Mouse (Mus musculus) myocyte (in vitro differentiated cells): ENCODE results near the gene Cdca3. TPM values are rescaled to one million over a fixed set of nuclear protein-coding genes. Genes with fewer than 3 reads are reported as not detected.

Source experiments
- H3K27me3 ChIP-seq: one replicate; pipeline ENCODE4 v1.6.1; 2011; ENCODE audit not compliant: control insufficient read depth, insufficient read depth, insufficient read length
- H3K36me3 ChIP-seq: one replicate; pipeline ENCODE4 v1.6.1; 2011; ENCODE audit not compliant: control insufficient read depth, insufficient read depth
- H3K4me2 ChIP-seq: one replicate; pipeline ENCODE4 v1.6.1; 2011; ENCODE audit warnings: low read depth, control low read depth
- H3K4me3 ChIP-seq: one replicate; pipeline ENCODE4 v1.5.1; 2011; ENCODE audit warnings: mild to moderate bottlenecking, control low read depth, moderate library complexity
- H3K79me2 ChIP-seq: one replicate; pipeline ENCODE4 v1.6.1; 2011; ENCODE audit not compliant: control insufficient read depth, insufficient read depth
- H3ac ChIP-seq: one replicate; pipeline ENCODE4 v1.6.1; 2011; ENCODE audit not compliant: control insufficient read depth, insufficient read length
- CEBPB ChIP-seq: IDR thresholded peaks from 2 replicates; pipeline ENCODE4 v1.6.1; 2011; ENCODE audit warnings: mild to moderate bottlenecking, moderate library complexity; ENCODE audit not compliant: poor library complexity, insufficient read depth, severe bottlenecking
- E2F4 ChIP-seq: IDR thresholded peaks from one replicate; pipeline ENCODE4 v1.6.1; 2011; ENCODE audit warnings: mild to moderate bottlenecking, control low read depth, moderate library complexity; ENCODE audit not compliant: insufficient read depth
- MAX ChIP-seq: IDR thresholded peaks from one replicate; pipeline ENCODE4 v1.6.1; 2011; ENCODE audit warnings: low read depth, mild to moderate bottlenecking, control low read depth
- MYOD1 ChIP-seq, 3 experiments: IDR thresholded peaks; one replicate each; pipeline ENCODE4 v1.6.1; 2011; ENCODE audit warnings: control low read depth in 2 of 3, low read depth in 2 of 3, mild to moderate bottlenecking in 2 of 3, moderate library complexity in 1 of 3; ENCODE audit not compliant: insufficient read length in 2 of 3, control insufficient read depth in 1 of 3
- MYOG ChIP-seq, 3 experiments: IDR thresholded peaks; one replicate each; pipeline ENCODE4 v1.6.1; 2011; ENCODE audit warnings: control low read depth in 2 of 3, low read depth in 2 of 3, mild to moderate bottlenecking in 2 of 3; ENCODE audit not compliant: insufficient read length in 2 of 3, control insufficient read depth in 1 of 3, insufficient read depth in 1 of 3
- POLR2A ChIP-seq: IDR thresholded peaks from one replicate; pipeline ENCODE4 v1.6.1; 2011; ENCODE audit warnings: low read depth, mild to moderate bottlenecking, control low read depth, moderate library complexity; ENCODE audit not compliant: insufficient read length
- POLR2AphosphoS2 ChIP-seq: IDR thresholded peaks from one replicate; pipeline ENCODE4 v1.6.1; 2011; ENCODE audit warnings: low read depth, control low read depth; ENCODE audit not compliant: insufficient read length
- REST ChIP-seq: IDR thresholded peaks from one replicate; pipeline ENCODE4 v1.6.1; 2011; ENCODE audit warnings: mild to moderate bottlenecking, control low read depth, moderate library complexity; ENCODE audit not compliant: insufficient read depth, insufficient read length
- SRF ChIP-seq: IDR thresholded peaks from one replicate; pipeline ENCODE4 v1.6.1; 2011; ENCODE audit warnings: low read depth; ENCODE audit not compliant: control insufficient read depth, insufficient read length
- TCF12 ChIP-seq: IDR thresholded peaks from one replicate; pipeline ENCODE4 v1.6.1; 2011; ENCODE audit warnings: mild to moderate bottlenecking, control low read depth; ENCODE audit not compliant: poor library complexity, insufficient read depth, severe bottlenecking
- TCF3 ChIP-seq: IDR thresholded peaks from one replicate; pipeline ENCODE4 v1.6.1; 2011; ENCODE audit warnings: low read depth, control low read depth; ENCODE audit not compliant: insufficient read length
- USF1 ChIP-seq: IDR thresholded peaks from one replicate; pipeline ENCODE4 v1.6.1; 2011; ENCODE audit warnings: low read depth, mild to moderate bottlenecking, control low read depth, moderate library complexity
- polyA plus RNA-seq: library from polyadenylated mRNA; unstranded; fragments of >200 nt; fragmentation: generic; extraction: Trizol; gene quantifications from one replicate; pipeline ENCODE4 v1.2.1, GENCODE M21; 2012; ENCODE audit warnings: missing spikeins

Gene Cdca3
- polyA plus RNA-seq, 1 experiment: 28.8 TPM

DNA sequence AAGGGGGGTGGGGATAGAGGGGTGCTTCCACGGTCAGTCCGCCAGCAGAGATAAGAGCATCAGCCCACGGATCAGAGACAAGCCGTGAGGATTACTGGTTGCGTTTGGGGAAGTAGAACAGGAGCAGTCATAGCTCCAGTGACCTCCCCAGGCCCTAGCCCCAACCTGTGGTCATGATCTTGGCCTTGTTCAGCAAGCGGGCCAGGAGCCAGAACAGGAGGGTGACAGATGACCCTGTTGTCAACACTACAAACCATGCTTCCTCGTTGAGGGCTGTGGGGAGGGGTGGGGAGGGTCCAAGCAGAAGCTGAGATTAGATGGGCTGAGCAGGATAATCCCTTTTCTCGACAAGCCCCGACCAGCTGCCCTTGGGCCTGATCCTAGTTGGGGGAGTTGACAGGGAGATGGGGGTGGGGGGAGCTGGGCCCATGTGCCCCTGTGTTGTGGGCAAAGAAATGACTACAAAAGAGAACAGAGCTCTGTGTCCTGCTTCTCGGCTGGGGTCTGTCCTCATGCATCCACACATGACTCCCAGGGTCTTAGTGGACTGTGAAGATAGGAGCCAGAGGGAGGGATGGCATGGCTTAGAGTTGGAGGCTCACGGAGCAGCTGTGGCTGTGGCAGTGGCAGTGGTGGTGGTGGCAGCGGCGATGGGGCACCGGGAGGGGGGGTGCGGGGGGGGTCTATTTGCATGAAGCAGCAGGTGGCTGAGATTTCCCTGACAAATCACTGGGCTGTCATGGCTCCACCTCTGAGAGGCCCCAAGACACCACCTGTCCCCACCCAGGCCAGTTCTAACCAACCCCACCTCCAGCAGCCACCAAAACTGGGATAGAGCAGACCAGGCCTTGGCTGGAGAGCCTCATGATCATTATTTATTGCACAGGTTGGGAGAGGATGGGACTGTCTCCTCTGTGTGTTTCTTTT, 11.2 kb downstream of the Cdca3 start, which contains the start of gene Gnb3:
Gene Gnb3, minus strand, starts transcription at position 35 of the 927 bp plus-strand sequence.
- no peaks in the 10 kb centered on the region for H3K36me3 ChIP-seq
- TF ChIP-seq TCF3 (no peak), CEBPB (no peak), REST (no peak), USF1 (no peak), E2F4 (no peak), MYOG (IDR thresholded peaks at IDR 0.05; ENCODE audit: control insufficient read depth in 1 of 3, insufficient read depth in 1 of 3, insufficient read length in 2 of 3, low read depth in 2 of 3) (no peak), POLR2AphosphoS2 (no peak), SRF (no peak), MYOD1 (IDR thresholded peaks at IDR 0.05; ENCODE audit: control insufficient read depth in 1 of 3, insufficient read length in 2 of 3, low read depth in 2 of 3) (no peak), MAX (no peak)
- no peak within 1 kb of the TSS for H3K4me2 ChIP-seq
- peaks cover 5% of the 10 kb centered on the region for H3K27me3 ChIP-seq
- no peak within 1 kb of the TSS for H3ac ChIP-seq
- no peak within 1 kb of the TSS for H3K4me3 ChIP-seq
- no peaks in the 10 kb centered on the region for H3K79me2 ChIP-seq

DNA sequence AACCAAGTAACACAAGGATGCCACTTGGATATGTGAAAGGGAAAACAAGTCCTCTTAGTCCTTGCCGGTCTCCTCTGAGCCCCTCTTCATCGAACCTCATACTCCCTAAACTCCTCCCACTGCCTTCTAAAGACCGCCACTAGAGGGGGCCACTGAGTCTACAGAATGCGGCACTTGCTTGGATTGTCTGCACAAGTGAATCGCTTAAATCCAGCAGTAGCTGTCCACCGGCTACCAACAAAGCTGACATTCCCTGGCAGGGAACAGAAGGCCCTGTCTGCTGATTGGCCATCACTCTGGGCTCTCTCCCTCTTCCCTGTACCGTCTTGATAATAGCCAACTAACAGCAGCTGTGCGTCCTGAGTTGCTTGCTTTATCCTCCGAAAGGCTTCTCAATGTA, 18.0 kb downstream of the Cdca3 start:
- Histone ChIP-seq H3K79me2 (no peaks in the 10 kb centered on the region), H3K4me2 (no peak overlapping the region), H3K27me3 (no peaks in the 10 kb centered on the region), H3K36me3 (no peaks in the 10 kb centered on the region), H3K4me3 (no peak overlapping the region), H3ac (no peak overlapping the region)
- no peak for TF ChIP-seq CEBPB
- no peak for TF ChIP-seq SRF
- no peak for TF ChIP-seq E2F4
- TF ChIP-seq USF1: no peak
- TF ChIP-seq REST: no peak
- TF ChIP-seq TCF3: no peak
- TF ChIP-seq TCF12: no peak
- TF ChIP-seq POLR2AphosphoS2: no peak
- TF ChIP-seq POLR2A: no peak
- TF ChIP-seq MYOG (IDR thresholded peaks at IDR 0.05; ENCODE audit: control insufficient read depth in 1 of 3, insufficient read depth in 1 of 3, insufficient read length in 2 of 3, low read depth in 2 of 3): no peak
- TF ChIP-seq MAX: no peak
- TF ChIP-seq MYOD1 (IDR thresholded peaks at IDR 0.05; ENCODE audit: control insufficient read depth in 1 of 3, insufficient read length in 2 of 3, low read depth in 2 of 3): no peak

DNA sequence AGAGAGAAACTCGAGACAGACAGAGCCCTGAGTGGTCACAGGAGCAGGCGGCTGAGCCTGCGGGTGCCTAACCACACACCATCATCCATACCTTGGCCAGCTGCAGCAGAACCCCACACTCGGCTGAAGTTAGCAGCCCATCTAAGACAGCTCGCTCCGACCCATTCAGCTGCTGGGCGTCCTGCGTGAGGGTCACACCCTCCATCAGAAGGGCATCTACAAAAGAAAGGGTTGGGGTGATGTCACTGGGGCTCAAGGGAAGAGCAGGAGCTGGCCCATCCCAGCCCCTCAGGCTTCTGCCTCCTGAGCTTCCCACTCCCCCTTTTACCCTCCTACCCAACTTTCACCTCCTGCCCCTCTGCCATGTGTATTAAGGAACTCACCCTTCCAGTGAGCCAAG, 21.2 kb downstream of the Cdca3 start:
- Histone ChIP-seq H3K79me2 (no peaks in the 10 kb centered on the region), H3K4me3 (no peak overlapping the region), H3K27me3 (no peaks in the 10 kb centered on the region), H3K36me3 (no peaks in the 10 kb centered on the region), H3K4me2 (no peak overlapping the region), H3ac (no peak overlapping the region)
- TF ChIP-seq MYOD1 (IDR thresholded peaks at IDR 0.05; ENCODE audit: control insufficient read depth in 1 of 3, insufficient read length in 2 of 3, low read depth in 2 of 3) (no peak), MYOG (IDR thresholded peaks at IDR 0.05; ENCODE audit: control insufficient read depth in 1 of 3, insufficient read depth in 1 of 3, insufficient read length in 2 of 3, low read depth in 2 of 3) (no peak)

DNA sequence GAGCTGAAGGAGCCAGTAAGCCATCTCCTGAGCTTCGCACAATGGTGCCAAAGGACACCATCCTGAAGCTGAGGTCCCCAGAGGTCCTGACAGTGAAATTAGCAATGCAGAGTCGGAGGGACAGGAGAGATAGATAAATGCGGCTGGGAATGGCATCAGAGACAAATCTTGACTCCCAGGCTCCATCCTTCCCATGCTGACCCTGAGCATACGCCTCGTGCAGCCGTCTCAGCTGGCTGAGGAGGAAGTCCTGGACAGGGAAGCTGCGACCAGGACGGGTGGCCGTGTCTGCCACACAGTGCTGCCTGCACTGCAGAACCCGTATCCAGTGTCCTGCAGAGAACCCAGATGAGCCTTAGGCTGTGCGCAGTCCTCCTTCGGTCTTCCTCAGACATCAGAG, 25.3 kb downstream of the Cdca3 start:
- no peak overlapping the region for H3K4me2 ChIP-seq
- TF ChIP-seq USF1: no peak
- no peak for TF ChIP-seq POLR2A
- no peak for TF ChIP-seq MYOD1 (IDR thresholded peaks at IDR 0.05; ENCODE audit: control insufficient read depth in 1 of 3, insufficient read length in 2 of 3, low read depth in 2 of 3)
- no peak for TF ChIP-seq MYOG (IDR thresholded peaks at IDR 0.05; ENCODE audit: control insufficient read depth in 1 of 3, insufficient read depth in 1 of 3, insufficient read length in 2 of 3, low read depth in 2 of 3)
- no peak for TF ChIP-seq MAX
- no peak for TF ChIP-seq SRF
- no peak for TF ChIP-seq TCF12
- no peak for TF ChIP-seq E2F4
- no peak for TF ChIP-seq TCF3
- TF ChIP-seq CEBPB: no peak
- no peak for TF ChIP-seq POLR2AphosphoS2
- no peak for TF ChIP-seq REST
- no peaks in the 10 kb centered on the region for H3K79me2 ChIP-seq
- no peaks in the 10 kb centered on the region for H3K36me3 ChIP-seq
- peaks cover 17% of the 10 kb centered on the region for H3K27me3 ChIP-seq
- H3K4me3 ChIP-seq: no peak overlapping the region
- no peak overlapping the region for H3ac ChIP-seq

DNA sequence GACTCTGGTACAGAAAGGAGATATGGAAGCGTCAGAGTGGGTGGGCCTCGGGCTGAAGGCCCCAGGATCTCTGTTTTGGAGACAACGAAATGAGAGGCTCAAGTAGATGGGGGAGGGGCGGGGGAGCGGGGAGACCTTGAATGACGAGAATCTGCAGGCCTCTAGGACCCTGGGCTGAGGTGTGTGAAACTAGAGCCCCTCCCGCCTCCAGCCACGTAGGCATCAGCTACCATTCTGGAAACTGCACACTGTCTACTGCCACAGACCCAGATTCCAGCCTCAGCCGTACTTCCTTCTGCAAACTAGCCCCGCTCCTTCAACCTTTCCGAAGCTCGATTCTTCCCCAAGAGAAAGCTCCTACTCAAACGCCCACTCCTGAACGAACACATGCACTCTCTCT, 27.0 kb downstream of the Cdca3 start:
- peak overlapping the region; percentile 70 for H3K4me2 ChIP-seq
- no peaks in the 10 kb centered on the region for H3K36me3 ChIP-seq
- no peak for TF ChIP-seq TCF3
- TF ChIP-seq POLR2AphosphoS2: no peak
- no peak for TF ChIP-seq MYOG (IDR thresholded peaks at IDR 0.05; ENCODE audit: control insufficient read depth in 1 of 3, insufficient read depth in 1 of 3, insufficient read length in 2 of 3, low read depth in 2 of 3)
- no peak for TF ChIP-seq REST
- no peak for TF ChIP-seq E2F4
- H3ac ChIP-seq: no peak overlapping the region
- peaks cover 22% of the 10 kb centered on the region for H3K27me3 ChIP-seq
- no peak overlapping the region for H3K4me3 ChIP-seq
- no peaks in the 10 kb centered on the region for H3K79me2 ChIP-seq
